Mouse (Mus musculus) T-helper 17 cell (primary cell): Measurements from ENCODE around the gene Ldb2.

Experiments used
- in situ Hi-C, 2 experiments: fragments of 300-600 bp; cut with MboI, MseI; formaldehyde crosslinking; loops; 1 replicate in 1 of 2; 2 replicates in 1 of 2; pipeline ENCODE4 v1.15.1; 2025; ENCODE audit warnings: high pct_unique_total_duplicates in 2 of 2

The Ldb2 gene

DNA sequence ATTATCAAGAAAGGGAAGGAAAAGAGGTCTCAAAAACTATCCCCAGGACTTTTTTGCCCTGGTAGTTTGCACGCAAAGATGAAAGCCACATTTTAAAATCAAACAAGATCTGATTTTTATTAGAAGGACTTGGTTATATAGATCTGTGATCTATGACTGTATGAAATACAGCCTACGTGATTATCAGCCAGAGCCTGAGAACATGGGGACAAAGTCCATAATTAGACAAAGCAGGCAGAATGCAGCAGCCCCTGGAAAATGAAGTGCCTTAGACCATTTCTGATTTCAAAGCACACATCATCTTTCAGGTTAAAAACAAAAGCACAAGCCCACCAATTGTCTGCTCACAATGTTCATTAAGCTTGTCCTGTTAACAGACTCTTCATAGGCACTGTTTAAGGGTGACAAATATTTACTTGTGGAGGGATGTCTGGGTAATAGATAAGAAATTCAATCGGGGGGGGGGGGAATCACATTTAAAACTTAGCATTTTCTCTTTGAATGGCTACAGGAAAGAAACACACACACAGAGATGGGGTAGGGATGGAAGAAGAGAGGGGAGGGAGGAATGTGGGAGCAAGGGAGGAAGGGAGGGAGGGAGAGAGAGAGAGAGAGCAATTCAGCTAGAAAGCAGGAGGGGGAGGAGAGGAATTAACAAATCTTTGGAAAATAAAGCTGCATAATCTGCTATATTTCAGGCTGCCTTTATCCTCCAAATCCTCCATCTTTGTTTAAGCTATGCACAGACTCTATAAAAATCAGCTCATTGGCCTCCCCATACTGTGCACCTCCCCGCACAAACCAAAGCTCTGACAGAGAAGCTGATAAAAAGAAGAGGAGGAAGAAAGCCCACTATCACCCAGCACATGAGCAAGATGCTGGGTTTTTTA is 153.3 kb downstream of the Ldb2 start:
- in situ Hi-C loops: no loop called here

DNA sequence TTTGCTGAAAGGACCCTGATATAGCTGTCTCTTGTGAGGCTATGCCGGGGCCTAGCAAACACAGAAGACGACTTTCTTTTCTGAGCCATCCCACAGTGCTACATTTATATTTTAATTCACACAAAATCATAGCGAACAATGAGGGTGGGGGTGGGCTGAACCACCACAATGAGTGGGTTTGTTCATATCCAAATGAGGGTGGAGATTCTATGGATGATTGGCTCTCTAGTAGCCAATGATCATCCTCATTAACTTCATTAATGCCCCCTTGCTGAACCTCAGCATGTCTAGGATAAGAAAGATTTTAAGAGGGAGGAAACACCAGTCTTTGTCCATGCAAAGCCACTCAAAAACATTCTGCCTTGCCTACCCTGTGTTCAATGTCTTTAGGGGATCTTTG is 156.4 kb downstream of the Ldb2 start:
- in situ Hi-C loops: no loop called here

GRCm38 (mm10) chr5:44641060-44641459 is 158.4 kb downstream of the Ldb2 start:
- in situ Hi-C loops: no loop called here

GRCm38 (mm10) chr5:44635546-44635945 is 163.9 kb downstream of the Ldb2 start:
- in situ Hi-C loops: no loop called here

DNA sequence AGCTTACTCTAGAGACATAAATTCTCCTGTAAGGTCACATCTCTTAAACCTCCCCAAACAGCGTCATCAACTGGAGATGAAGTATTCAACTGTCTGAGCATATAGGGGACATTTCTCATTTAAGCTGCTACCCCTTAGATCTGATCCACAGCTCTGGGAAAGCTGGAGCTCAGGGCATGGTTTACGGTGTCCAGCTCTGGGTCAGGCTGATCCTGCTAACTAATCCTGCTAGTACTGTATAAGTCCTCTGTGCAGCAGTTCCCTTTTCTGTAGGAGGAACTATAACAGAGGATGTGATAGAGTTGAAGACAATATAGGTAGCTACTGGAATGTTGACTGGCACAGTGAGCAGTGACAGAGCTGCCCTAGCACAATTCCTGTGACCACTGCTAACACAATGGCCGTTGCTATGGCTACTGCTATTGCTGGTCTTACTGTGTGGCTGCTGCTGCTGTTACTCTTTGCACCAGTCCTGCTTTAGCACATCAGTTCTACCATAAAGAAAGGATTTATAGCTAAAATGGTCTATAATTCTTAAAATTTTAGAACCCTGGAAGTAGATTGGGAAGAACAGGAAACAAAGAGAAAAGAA is 170.3 kb downstream of the Ldb2 start:
- in situ Hi-C loops: no loop called here

GRCm38 (mm10) chr5:44627487-44627886 is 172.0 kb downstream of the Ldb2 start:
- in situ Hi-C loops: no loop called here

DNA sequence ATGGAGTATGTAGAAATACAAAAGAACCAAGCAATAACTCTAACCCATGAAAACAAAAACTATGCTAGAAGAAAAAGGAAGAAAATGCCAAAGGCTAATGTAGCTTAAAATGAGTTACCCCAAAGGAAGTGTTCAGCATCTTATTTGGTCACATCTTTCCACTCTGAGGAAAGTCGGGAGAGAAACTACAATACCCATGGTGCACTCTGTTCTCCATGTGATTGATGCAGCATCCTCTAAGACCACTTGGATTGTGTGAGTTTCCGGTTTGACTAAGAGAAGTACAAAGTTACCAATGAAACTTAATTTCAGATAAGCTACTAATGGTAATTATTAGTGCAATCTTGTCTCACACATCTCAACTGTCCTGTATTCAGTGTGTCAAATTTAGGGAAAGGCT is 172.6 kb downstream of the Ldb2 start:
- in situ Hi-C loops: no loop called here

GRCm38 (mm10) chr5:44626114-44626513 is 173.4 kb downstream of the Ldb2 start:
- in situ Hi-C loops: no loop called here

DNA sequence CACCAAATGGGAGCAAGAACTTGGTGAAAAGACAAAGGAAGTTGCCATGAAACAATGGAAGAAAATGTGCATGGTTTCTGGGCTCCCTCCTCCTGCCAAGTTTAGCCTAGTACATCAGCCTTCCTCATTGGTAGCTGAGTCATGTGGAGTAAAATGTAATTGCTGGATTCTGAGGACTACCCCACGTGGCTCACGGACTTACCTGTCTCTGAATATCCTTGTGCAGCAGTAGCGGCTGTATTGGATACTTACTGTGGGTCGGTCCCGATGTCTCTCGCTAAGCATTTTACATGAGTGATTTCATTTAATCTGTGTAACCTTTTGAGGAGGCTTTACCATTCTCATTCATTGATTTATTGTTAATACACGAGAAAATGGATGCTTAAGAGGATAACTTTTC is 183.8 kb downstream of the Ldb2 start:
- in situ Hi-C loops: no loop called here

DNA sequence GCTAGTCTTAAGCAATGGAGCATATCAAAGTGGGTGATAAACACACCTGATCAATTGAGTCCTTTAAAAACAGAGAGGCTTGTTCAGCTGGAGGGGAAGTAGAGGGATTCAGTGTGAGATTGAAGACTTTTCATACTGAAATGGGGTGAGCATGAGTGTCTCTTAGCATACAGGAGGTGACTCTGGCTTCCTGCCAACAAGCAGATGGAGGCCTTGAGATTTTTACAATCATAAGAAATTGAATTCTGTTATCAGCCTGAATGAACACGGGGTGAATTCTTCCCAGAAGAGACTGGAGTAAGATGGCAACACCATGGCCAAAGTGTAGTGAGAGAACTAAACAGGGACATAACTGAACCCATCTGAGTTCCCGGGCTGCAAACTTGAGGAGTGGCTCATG is 190.6 kb downstream of the Ldb2 start:
- in situ Hi-C loops: loop anchor here in 1 of 2 experiments (10.0 kb wide), 1 partner anchor 484 kb away; no protein-coding TSS in a partner anchor

DNA sequence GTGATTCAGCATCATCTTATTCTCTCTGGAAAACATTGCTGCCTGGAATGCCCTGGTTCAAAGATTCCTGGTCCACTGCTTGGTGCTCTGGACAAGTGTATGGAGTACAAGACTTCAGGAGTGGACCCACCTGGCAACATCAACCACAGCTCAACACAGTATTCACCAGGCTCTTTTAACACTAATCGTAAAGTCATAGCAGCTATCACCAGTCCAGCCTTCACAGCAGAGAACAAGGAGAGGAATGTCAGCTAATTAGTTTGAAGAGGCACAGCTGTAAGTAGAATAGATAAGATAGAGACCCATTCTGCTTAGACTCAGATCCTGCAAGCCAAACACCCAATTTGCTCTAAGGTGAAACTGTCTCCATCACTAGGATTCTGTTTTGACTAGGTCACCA is 198.1 kb downstream of the Ldb2 start:
- in situ Hi-C loops: loop anchor here in 1 of 2 experiments (10.0 kb wide), 1 partner anchor 477 kb away; no protein-coding TSS in a partner anchor

DNA sequence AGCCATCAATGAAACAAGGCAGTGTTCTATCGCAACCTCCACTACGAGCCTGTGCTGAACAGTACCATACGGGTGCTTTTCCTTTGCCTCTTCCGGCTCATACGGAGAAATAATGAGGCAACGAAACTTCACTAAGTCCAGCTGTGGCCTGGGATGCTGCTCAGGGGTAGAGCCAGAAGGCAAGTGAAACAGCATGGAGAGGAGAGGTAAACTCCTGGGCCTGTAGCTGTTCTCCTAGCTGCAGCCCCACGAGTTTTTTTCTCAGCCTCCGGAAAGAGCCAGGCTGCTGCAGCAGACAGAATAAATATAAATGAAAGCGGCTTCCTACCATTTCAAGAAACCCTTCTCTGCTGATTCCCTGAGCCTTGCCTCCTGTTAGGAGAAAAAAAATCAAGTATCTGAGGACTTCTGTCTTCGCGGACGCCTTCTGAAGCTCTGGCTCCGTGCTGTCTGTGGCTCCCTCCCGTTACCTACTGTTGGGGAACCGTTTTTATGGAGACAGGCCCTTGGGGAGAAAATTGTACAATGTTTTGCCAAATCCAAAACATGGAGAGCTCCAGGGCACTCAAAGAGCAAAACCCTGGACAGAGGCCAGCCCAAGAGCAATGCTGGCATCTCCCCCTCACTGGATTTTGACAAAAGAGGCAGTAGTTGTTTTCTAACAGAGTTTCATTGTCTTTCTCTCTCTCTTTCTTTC is 205.8 kb downstream of the Ldb2 start:
- in situ Hi-C loops: no loop called here

- in situ Hi-C loops: no loop called here
Measured at GRCm38 (mm10) chr5:44590750-44591149, 208.7 kb downstream of the Ldb2 start.

- in situ Hi-C loops: no loop called here
Measured at GRCm38 (mm10) chr5:44589318-44589717, 210.2 kb downstream of the Ldb2 start.

DNA sequence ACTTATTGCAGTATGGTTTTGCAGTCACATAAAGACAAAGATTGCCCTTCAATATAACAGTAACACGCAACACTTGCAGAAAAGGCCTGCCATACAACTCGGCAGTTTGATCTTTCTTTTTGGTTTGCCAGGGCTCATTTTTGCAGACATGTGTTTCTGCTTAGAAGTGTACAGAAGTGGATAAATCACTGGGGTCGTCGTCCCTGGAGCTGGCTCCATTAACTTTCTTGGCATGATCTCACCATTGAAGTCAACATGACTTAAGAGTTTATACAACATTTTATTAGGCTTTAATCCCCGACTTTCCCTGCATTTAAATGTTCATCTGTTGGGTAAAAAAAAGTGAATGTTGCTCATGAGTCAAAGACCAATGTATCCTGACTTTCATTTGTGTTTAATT is 212.9 kb downstream of the Ldb2 start:
- in situ Hi-C loops: no loop called here

GRCm38 (mm10) chr5:44579899-44580459 is 219.5 kb downstream of the Ldb2 start:
- in situ Hi-C loops: loop anchor here in 1 of 2 experiments (10.0 kb wide), 1 partner anchor 975 kb away; no protein-coding TSS in a partner anchor

- in situ Hi-C loops: loop anchor here in 1 of 2 experiments (10.0 kb wide), 1 partner anchor 972 kb away; no protein-coding TSS in a partner anchor
Measured at GRCm38 (mm10) chr5:44576682-44577349, 222.7 kb downstream of the Ldb2 start.

- in situ Hi-C loops: loop anchor here in 1 of 2 experiments (10.0 kb wide), 1 partner anchor 970 kb away; no protein-coding TSS in a partner anchor
Measured at GRCm38 (mm10) chr5:44574681-44575080, 224.8 kb downstream of the Ldb2 start.

GRCm38 (mm10) chr5:44553765-44554352 is 245.6 kb downstream of the Ldb2 start:
- in situ Hi-C loops: no loop called here

- in situ Hi-C loops: no loop called here
Measured at GRCm38 (mm10) chr5:44553155-44553554, 246.3 kb downstream of the Ldb2 start.

DNA sequence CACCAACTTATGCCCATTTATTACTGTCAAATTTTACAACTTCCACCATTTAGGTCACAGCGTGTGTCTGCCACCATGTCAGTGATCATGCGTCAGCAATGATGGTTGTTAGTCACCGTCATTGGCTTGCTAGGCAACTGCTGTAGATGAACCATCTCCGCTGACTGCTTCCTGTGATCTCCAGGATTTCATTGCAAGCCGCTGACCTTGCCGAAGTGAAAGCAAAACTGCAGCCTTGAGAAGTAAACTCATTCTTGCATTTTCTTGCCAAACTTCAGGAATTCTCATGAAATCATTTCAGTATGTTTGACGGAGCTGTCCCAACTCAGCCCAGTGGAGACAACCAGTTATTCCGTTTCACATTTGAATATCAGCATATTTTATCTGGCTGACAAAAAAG is 247.4 kb downstream of the Ldb2 start:
- in situ Hi-C loops: no loop called here
